Mouse (Mus musculus): ENCODE measurements around the gene Mib2.

Mib2 gene

DNA sequence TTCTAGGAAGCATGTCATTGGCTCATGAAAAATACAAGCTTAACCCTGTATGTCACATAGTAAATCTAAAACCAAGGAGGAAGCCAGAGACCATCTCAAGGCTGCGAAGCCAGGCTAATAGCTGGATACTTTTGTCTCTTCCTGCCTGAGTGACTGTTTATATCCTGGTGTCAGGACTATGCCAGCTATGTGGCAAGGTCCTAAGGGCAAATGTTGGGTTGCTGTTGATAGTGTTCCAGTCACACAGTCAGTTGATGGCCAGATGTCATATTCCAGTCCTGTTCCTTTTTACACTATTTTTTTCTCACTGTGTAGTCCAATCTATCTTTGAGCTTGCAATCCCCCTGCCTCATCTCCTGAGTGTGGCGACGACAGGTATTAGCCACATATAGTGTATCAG is 55.7 kb downstream of the Mib2 start:
- no peak for DNase-seq (ENCODE audit: low read depth)

DNA sequence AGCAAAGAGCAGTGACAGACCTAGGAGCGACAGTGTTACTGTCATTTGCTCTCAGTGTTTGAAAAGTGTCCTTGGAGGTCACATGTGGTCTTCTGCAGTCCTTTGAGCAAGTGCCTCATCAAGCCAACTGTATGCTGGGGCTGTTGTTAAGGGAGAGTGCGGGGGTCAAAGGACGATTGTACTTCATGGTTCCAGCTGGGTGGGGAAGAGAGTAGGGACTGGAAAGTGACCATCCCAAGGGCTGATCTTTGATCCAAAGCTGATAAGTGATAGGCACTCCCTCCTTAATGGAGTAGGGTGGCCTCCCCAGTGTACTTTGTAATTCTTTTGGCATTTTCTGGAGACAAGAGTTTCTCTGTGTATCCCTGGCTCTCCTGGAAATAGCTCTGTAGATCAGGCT is 57.1 kb downstream of the Mib2 start:
- no peak for DNase-seq (ENCODE audit: low read depth)

DNA sequence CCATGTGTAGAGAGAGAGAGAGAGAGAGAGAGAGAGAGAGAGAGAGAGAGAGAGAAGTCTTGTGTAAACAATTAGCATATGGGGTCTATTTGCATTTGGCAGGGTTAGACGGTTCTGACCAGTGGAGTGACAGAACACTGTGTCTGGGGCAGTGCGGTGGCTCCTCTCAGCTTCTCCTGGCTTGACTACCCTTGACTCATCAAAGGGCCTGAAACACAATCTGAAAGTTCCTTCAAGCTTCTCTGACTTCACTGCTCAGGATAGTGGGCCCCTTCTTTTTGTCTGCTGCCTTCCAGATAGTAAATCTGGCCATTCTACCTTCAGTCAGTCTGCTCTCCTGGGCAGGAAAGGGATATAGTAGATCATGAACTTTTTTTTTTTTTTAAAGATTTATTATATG is 62.2 kb downstream of the Mib2 start:
- DNase-seq (ENCODE audit: low read depth), result no peak

DNA sequence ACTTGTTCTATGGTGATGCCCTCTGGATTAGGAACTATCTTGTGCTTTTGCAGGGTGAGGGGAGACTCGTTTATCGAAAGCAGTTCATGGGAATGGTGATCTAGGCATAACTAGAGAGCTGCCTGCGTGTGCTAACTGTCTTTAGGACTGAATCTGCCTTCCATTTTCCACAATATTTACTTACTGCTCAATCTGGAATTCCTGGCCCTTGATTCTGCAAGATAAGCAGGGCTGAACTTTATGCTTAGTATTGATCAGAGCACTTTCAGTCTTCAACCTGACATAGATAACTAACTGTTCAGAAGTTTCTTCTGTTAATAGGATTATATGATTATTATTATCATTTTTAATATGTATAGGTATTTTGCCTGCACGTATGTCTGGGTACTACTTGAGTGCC is 63.9 kb downstream of the Mib2 start:
- no peak for DNase-seq (ENCODE audit: low read depth)
